Mouse (Mus musculus): Measurements from ENCODE around the gene Mgmt. TPM values are rescaled to one million over a fixed set of nuclear protein-coding genes. Genes with fewer than 3 reads are reported as not detected.

The Mgmt gene
- 9.5 TPM for polyA plus RNA-seq (2017; shearing (Covaris generic))

GRCm38 (mm10) chr7:136894106-136894986 lies at the start of gene Mgmt:
Mgmt (plus strand) TSS chr7:136894614.

All from inflammation-experienced regulatory T-cells, adult 16 weeks (primary cell).